ENCODE assay signal across 8 mouse cellular contexts in genomic region chr1:193129786-193130455, GRCm38 (mm10). TPM values are rescaled to one million over a fixed set of nuclear protein-coding genes. Genes with fewer than 3 reads are reported as not detected.
DNase-seq lines count a peak whose midpoint lies in the region; ATAC-seq lines count a peak whose summit lies in the region.

Gene Diexf, minus strand, starts transcription at chr1:193130272.

- WGBS in heart, embryonic 13.5 days: under 1% methylated on average over 61 of the region's 61 CpGs
- under 1% methylated on average over 61 of the region's 61 CpGs for whole genome bisulfite sequencing in liver, embryonic 12.5 days (ENCODE audit: insufficient replicate concordance)
- under 1% methylated on average over 61 of the region's 61 CpGs for WGBS in stomach, embryonic 15.5 days

- H3K27me3 ChIP-seq in heart, embryonic 13.5 days (replicated peaks): no peaks in the 10 kb centered on the region
- peaks cover 7% of the 10 kb centered on the region; the same call in 1 of the 2 replicates for H3K27me3 ChIP-seq in liver, embryonic 12.5 days (replicated peaks)
- H3K27me3 ChIP-seq in stomach, embryonic 15.5 days (replicated peaks): no peaks in the 10 kb centered on the region

- DNase-seq in CD4-positive, CD25-positive, alpha-beta regulatory T cell, adult 2 months (ENCODE audit: low read depth, low spot score): peak; percentile 99
- peak; percentile 49 for DNase-seq in fat pad, adult 2 months (ENCODE audit: extremely low read depth, low read depth, low spot score)
- DNase-seq in kidney, postnatal 10 days: peak; percentile 99
- peak; percentile 93 to 95 for DNase-seq in natural killer cell, adult 2 months (ENCODE audit: low spot score in 2 of 2)

- peaks cover 26% of the 10 kb centered on the region for H3K36me3 ChIP-seq in heart, embryonic 13.5 days
- peaks cover 31% of the 10 kb centered on the region for H3K36me3 ChIP-seq in liver, embryonic 12.5 days
- 0 out of 2 replicates have a peak, but pooled peaks cover 10% of the 10 kb centered on the region for H3K36me3 ChIP-seq in stomach, embryonic 15.5 days

- H3K4me3 ChIP-seq in brown adipose tissue, adult 24 weeks (ENCODE audit: insufficient read depth, low read depth, low read length): peak within 1 kb of the TSS; percentile 97
- H3K4me3 ChIP-seq in heart, embryonic 13.5 days: peak within 1 kb of the TSS; percentile 97
- H3K4me3 ChIP-seq in liver, embryonic 12.5 days: peak within 1 kb of the TSS; percentile 99
- H3K4me3 ChIP-seq in stomach, embryonic 15.5 days (replicated peaks): peak within 1 kb of the TSS; percentile 87

- H3K4me2 ChIP-seq in heart, embryonic 13.5 days: peak within 1 kb of the TSS; percentile 73
- H3K4me2 ChIP-seq in liver, embryonic 12.5 days: peak within 1 kb of the TSS; percentile 86
- peak within 1 kb of the TSS; percentile 70 for H3K4me2 ChIP-seq in stomach, embryonic 15.5 days

- H3K9me3 ChIP-seq in heart, embryonic 13.5 days: no peaks in the 10 kb centered on the region
- no peaks in the 10 kb centered on the region for H3K9me3 ChIP-seq in liver, embryonic 12.5 days (replicated peaks)
- no peaks in the 10 kb centered on the region for H3K9me3 ChIP-seq in stomach, embryonic 15.5 days

- peak; percentile 85 for ATAC-seq in heart, embryonic 13.5 days (ENCODE audit: extremely low read depth, insufficient number of reproducible peaks, low FRiP score, low TSS enrichment)
- ATAC-seq in liver, embryonic 12.5 days: peak; percentile 95
- ATAC-seq in stomach, embryonic 15.5 days (ENCODE audit: insufficient read depth, low FRiP score, low read depth): peak; percentile 92

- peak within 1 kb of the TSS; percentile 70; the same call in 1 of the 2 replicates for H3K27ac ChIP-seq in brown adipose tissue, adult 24 weeks (replicated peaks; ENCODE audit: low read depth, low read length)
- no peak within 1 kb of the TSS for H3K27ac ChIP-seq in heart, embryonic 13.5 days (replicated peaks)
- peak within 1 kb of the TSS; percentile 73 for H3K27ac ChIP-seq in liver, embryonic 12.5 days
- peak within 1 kb of the TSS; percentile 76 for H3K27ac ChIP-seq in stomach, embryonic 15.5 days

- H3K4me1 ChIP-seq in brown adipose tissue, adult 24 weeks (ENCODE audit: control insufficient read depth, insufficient read depth, insufficient read length, low read length): no peaks in the 10 kb centered on the region
- peaks cover 13% of the 10 kb centered on the region for H3K4me1 ChIP-seq in heart, embryonic 13.5 days
- peaks cover 23% of the 10 kb centered on the region for H3K4me1 ChIP-seq in liver, embryonic 12.5 days
- peaks cover 12% of the 10 kb centered on the region for H3K4me1 ChIP-seq in stomach, embryonic 15.5 days

- H3K9ac ChIP-seq in heart, embryonic 13.5 days: peak within 1 kb of the TSS; percentile 92
- H3K9ac ChIP-seq in liver, embryonic 12.5 days: peak within 1 kb of the TSS; percentile 90
- peak within 1 kb of the TSS; percentile 76 for H3K9ac ChIP-seq in stomach, embryonic 15.5 days

RNA-seq across cellular contexts. Expression of gene Diexf, which starts in this region (rescaled TPM):
- polyA plus RNA-seq in brown adipose tissue, adult 24 weeks (2012; ENCODE audit: insufficient read depth, insufficient read length, missing spikeins): 7.8 and 10.9 TPM in 2 replicates
- polyA plus RNA-seq in heart, embryonic 13.5 days (2015; fragmentation: Nextera tagmentation; extraction: Ambion mirVana): 4.9 and 5.7 TPM in 2 replicates
- polyA plus RNA-seq in liver, embryonic 12.5 days (2016; fragmentation: Nextera tagmentation; extraction: Ambion mirVana): 4.4 and 5.4 TPM in 2 replicates
- polyA plus RNA-seq in stomach, embryonic 15.5 days (2015; fragmentation: Nextera tagmentation; extraction: Ambion mirVana): 6.8 and 8.5 TPM in 2 replicates

Comparison
In these comparisons a context has a peak if more than half of its experiments do, and no peak if none do; other contexts are left out.
1. DNase-seq: peak in every context shown above with its lines; median percentile 99 in CD4-positive, CD25-positive, alpha-beta regulatory T cell, adult 2 months; 99 in kidney, postnatal 10 days; 94 in natural killer cell, adult 2 months; 49 in fat pad, adult 2 months.